Mouse (Mus musculus): ENCODE data around the gene Dgcr8.

DNA sequence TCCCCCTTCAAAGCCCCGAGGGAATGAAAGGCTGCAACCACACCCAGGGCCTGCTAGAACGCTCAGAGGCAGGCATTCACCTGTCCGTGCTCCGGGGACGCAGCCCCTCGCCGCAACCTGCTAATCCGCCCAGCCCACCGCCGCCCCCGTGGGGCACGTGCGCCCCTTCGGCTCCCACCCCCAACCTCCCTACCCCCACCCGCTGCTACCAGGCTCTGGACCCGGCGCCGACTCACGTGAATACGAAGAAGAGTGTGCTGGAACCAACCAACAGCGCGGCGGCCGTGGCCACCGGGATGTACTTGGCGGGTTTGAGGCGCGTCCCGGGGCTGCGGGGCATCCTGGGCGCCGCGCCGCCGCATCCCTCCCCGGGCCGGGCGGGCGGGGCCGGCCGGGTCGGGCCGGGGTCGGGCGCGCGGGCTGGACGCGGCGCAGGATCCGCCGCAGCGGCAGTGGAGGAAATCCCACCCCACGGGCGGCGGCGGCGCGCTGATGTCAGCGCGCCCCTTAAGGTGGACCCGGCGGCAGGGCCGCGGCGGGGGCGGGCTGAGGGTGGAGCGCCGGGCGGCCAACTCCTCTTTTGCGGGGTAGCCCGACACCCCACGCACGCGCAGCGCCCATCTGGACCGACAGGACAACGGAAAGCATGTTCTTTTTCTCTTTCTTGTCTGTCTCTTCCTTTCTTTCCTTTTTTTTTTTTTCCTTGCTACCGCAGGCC lies 54.2 kb downstream of the Dgcr8 start, which contains the start of gene Zdhhc8:
- no peak for TF ChIP-seq CTCF (IDR thresholded peaks at IDR 0.05; ENCODE audit: low read depth, low read length)
- no peak for TF ChIP-seq POLR2A (IDR thresholded peaks at IDR 0.05; ENCODE audit: borderline replicate concordance, low read depth, low read length)

All from bone marrow macrophage, adult 2 months (primary cell).